Mouse (Mus musculus): ENCODE measurements around the gene Hipk3. TPM values are rescaled to one million over a fixed set of nuclear protein-coding genes. Genes with fewer than 3 reads are reported as not detected.

Gene Hipk3
- polyA plus RNA-seq (2017; shearing (Covaris generic)): 10 to 100 TPM; 11.2 to 16.3 (median 12.5) TPM

GRCm38 (mm10) chr2:104493951-104494800 lies at the start of gene Hipk3:
Hipk3 (minus strand) TSS chr2:104494446.
- peak; percentile 73 for ATAC-seq

- ATAC-seq: no peak
Observed at GRCm38 (mm10) chr2:104540286-104540685, 46.0 kb upstream of the Hipk3 start.

GRCm38 (mm10) chr2:104534751-104535150 lies 40.5 kb upstream of the Hipk3 start:
- no peak for ATAC-seq

- ATAC-seq: no peak
Observed at GRCm38 (mm10) chr2:104532548-104532947, 38.3 kb upstream of the Hipk3 start.

GRCm38 (mm10) chr2:104526559-104526958 lies 32.3 kb upstream of the Hipk3 start:
- ATAC-seq: peak; percentile 72

- peak; percentile 42 for ATAC-seq
Observed at GRCm38 (mm10) chr2:104525506-104525905, 31.3 kb upstream of the Hipk3 start.

- ATAC-seq: no peak
Observed at GRCm38 (mm10) chr2:104511622-104512021, 17.4 kb upstream of the Hipk3 start.

GRCm38 (mm10) chr2:104502388-104502787 lies 8.1 kb upstream of the Hipk3 start:
- no peak for ATAC-seq

GRCm38 (mm10) chr2:104501091-104501490 lies 6.8 kb upstream of the Hipk3 start:
- no peak for ATAC-seq

GRCm38 (mm10) chr2:104497771-104498170 lies 3.5 kb upstream of the Hipk3 start:
- ATAC-seq: no peak

GRCm38 (mm10) chr2:104497231-104497630 lies 3.0 kb upstream of the Hipk3 start:
- ATAC-seq: no peak

- ATAC-seq: no peak
Observed at GRCm38 (mm10) chr2:104496206-104496605, 2.0 kb upstream of the Hipk3 start.

GRCm38 (mm10) chr2:104494801-104495185 lies 547 bp upstream of the Hipk3 start:
- ATAC-seq: no peak

- ATAC-seq: peak; percentile 73
Observed at GRCm38 (mm10) chr2:104493021-104493950, 960 bp downstream of the Hipk3 start.

GRCm38 (mm10) chr2:104491221-104491795 lies 2.9 kb downstream of the Hipk3 start:
- ATAC-seq: no peak

- no peak for ATAC-seq
Observed at GRCm38 (mm10) chr2:104490761-104491160, 3.5 kb downstream of the Hipk3 start.

- ATAC-seq: no peak
Observed at GRCm38 (mm10) chr2:104489851-104490250, 4.4 kb downstream of the Hipk3 start.

GRCm38 (mm10) chr2:104484438-104484837 lies 9.8 kb downstream of the Hipk3 start:
- no peak for ATAC-seq

GRCm38 (mm10) chr2:104482156-104482555 lies 12.1 kb downstream of the Hipk3 start:
- ATAC-seq: no peak

GRCm38 (mm10) chr2:104479054-104479453 lies 15.2 kb downstream of the Hipk3 start:
- ATAC-seq: no peak

GRCm38 (mm10) chr2:104477398-104478015 lies 16.7 kb downstream of the Hipk3 start:
- ATAC-seq: no peak

- no peak for ATAC-seq
Observed at GRCm38 (mm10) chr2:104472056-104472455, 22.2 kb downstream of the Hipk3 start.

GRCm38 (mm10) chr2:104471161-104471560 lies 23.1 kb downstream of the Hipk3 start:
- no peak for ATAC-seq
